Mouse (Mus musculus): ENCODE measurements around the gene Krtap27-1. TPM values are rescaled to one million over a fixed set of nuclear protein-coding genes. Genes with fewer than 3 reads are reported as not detected.

Krtap27-1 gene
- total RNA-seq, 1 experiment from 2014 or later: not detected

Other genes starting within 250 kb of the Krtap27-1 start
- not detected in 2 replicates for gene Cldn17, start 164.7 kb downstream of the Krtap27-1 start, total RNA-seq (2017)
- gene Cldn8, start 108.5 kb downstream of the Krtap27-1 start, total RNA-seq (2017): not detected in 2 replicates
- not detected in 2 replicates for gene Krtap24-1, start 59.4 kb downstream of the Krtap27-1 start, total RNA-seq (2017)
- gene 2310079G19Rik, start 44.0 kb downstream of the Krtap27-1 start, total RNA-seq (2017): not detected in 2 replicates
- gene Krtap26-1, start 23.9 kb downstream of the Krtap27-1 start, total RNA-seq (2017): not detected in 2 replicates
- gene 2310061N02Rik, start 36.3 kb upstream of the Krtap27-1 start, total RNA-seq (2017): not detected in 2 replicates
- not detected in 2 replicates for gene Krtap13-1, start 57.2 kb upstream of the Krtap27-1 start, total RNA-seq (2017)
- not detected in 2 replicates for gene Krtap13, start 80.0 kb upstream of the Krtap27-1 start, total RNA-seq (2017)
- not detected in 2 replicates for gene 2310034C09Rik, start 87.2 kb upstream of the Krtap27-1 start, total RNA-seq (2017)
- gene 2310057N15Rik, start 102.5 kb upstream of the Krtap27-1 start, total RNA-seq (2017): not detected in 2 replicates
- not detected in 2 replicates for gene Gm5965, start 106.2 kb upstream of the Krtap27-1 start, total RNA-seq (2017)
- gene Gm20741, start 140.5 kb upstream of the Krtap27-1 start, total RNA-seq (2017): not detected in 2 replicates
- gene Krtap15, start 148.5 kb upstream of the Krtap27-1 start, total RNA-seq (2017): not detected in 2 replicates
- not detected in 2 replicates for gene Krtap14, start 154.5 kb upstream of the Krtap27-1 start, total RNA-seq (2017)
- gene Krtap19-1, start 197.7 kb upstream of the Krtap27-1 start, total RNA-seq (2017): not detected in 2 replicates
- not detected in 2 replicates for gene Krtap19-2, start 202.6 kb upstream of the Krtap27-1 start, total RNA-seq (2017)
- not detected in 2 replicates for gene Krtap19-3, start 206.4 kb upstream of the Krtap27-1 start, total RNA-seq (2017)
- not detected in 2 replicates for gene Krtap19-4, start 213.4 kb upstream of the Krtap27-1 start, total RNA-seq (2017)
- not detected in 2 replicates for gene Krtap19-5, start 224.8 kb upstream of the Krtap27-1 start, total RNA-seq (2017)

Measured in common myeloid progenitor, adult 5-6 weeks (primary cell).